In the genomic region with DNA sequence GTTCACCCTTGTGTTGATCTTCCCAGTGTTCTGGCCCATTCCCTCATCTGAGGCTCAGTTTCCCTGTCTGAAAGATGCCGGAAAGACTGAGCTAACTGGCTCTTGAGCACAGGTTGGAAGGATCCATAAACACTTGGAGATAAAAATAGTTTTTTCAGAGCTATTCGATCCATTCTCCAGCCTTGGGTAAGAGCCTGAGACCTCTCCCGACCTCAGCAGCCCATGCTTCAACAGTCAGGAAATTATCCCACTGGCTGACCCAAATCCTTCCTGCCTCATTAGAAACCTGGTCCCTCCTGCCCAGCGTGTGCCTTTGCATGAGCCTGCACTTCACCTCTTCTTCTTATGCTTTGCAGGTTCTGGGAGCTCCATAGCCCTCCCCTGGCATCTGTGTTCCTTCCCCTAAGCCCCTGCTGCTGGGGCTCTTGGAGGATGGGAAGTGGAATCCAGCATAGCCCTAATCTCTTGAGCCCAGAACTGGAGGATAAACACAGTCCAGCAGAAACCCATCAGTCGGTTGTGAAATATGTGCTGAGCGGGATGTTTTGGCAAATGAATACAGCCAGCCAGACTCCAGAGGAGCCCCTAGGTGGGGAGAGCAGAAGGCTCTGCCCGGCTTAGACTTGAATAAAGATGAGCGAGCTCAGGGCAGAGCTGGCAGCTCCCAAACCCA, we compare ENCODE assay signal across 9 mouse cellular contexts. TPM values are rescaled to one million over a fixed set of nuclear protein-coding genes. Genes with fewer than 3 reads are reported as not detected.
DNase-seq lines count a peak whose midpoint lies in the region; ATAC-seq and TF ChIP-seq lines count a peak whose summit lies in the region.
"Had no signal": no experiment of that assay in that cellular context is flagged by ENCODE, and none has a peak within 500 bp of the region (broad histone marks: within the 10 kb centered on the region; RNA-seq: fewer than 3 reads in every experiment).

No protein-coding gene starts in this region.

- H3K36me3 ChIP-seq in kidney, embryonic 16.5 days (ENCODE audit: insufficient read depth, low read length): no peaks in the 10 kb centered on the region
- no peaks in the 10 kb centered on the region for H3K36me3 ChIP-seq in hindbrain, embryonic 16.5 days (ENCODE audit: control insufficient read depth, insufficient read depth, low read length)

- 26% methylated on average over 8 of the region's 8 CpGs for WGBS in kidney, embryonic 16.5 days
- WGBS in hindbrain, embryonic 16.5 days: 45% methylated on average over 8 of the region's 8 CpGs

- TF ChIP-seq POLR2A in embryonic fibroblast, embryonic 13.5 days (IDR thresholded peaks at IDR 0.05; ENCODE audit: low read depth, low read length): no peak

- DNase-seq in kidney, adult 11 months: no peak
- DNase-seq in lung, postnatal 4 days: peak; percentile 44 to 74
- DNase-seq in adrenal gland, adult 8-10 months: no peak
- DNase-seq in cerebellum, postnatal 25 days: no peak
- DNase-seq: cerebellum, adult 9-11 months had no signal

- TF ChIP-seq CTCF in embryonic fibroblast, embryonic 13.5 days (IDR thresholded peaks at IDR 0.05; ENCODE audit: borderline replicate concordance, insufficient read depth, low read length): no peak

- H3K4me3 ChIP-seq in kidney, embryonic 16.5 days (ENCODE audit: low read length): no peak overlapping the region
- H3K4me3 ChIP-seq in embryonic fibroblast, embryonic 13.5 days (ENCODE audit: insufficient read depth, low read length): no peak overlapping the region
- H3K4me3 ChIP-seq in hindbrain, embryonic 16.5 days (ENCODE audit: low read length): no peak overlapping the region

- no peaks in the 10 kb centered on the region for H3K9me3 ChIP-seq in kidney, embryonic 16.5 days (ENCODE audit: low read length)
- H3K9me3 ChIP-seq in hindbrain, embryonic 16.5 days (ENCODE audit: control insufficient read depth, low read length): no peaks in the 10 kb centered on the region

- H3K4me1 ChIP-seq in kidney, embryonic 16.5 days (ENCODE audit: insufficient read depth, low read length): peaks cover 71% of the 10 kb centered on the region
- peaks cover 37% of the 10 kb centered on the region for H3K4me1 ChIP-seq in embryonic fibroblast, embryonic 13.5 days (ENCODE audit: control insufficient read depth, insufficient read depth, low read length)
- H3K4me1 ChIP-seq in hindbrain, embryonic 16.5 days (ENCODE audit: control insufficient read depth, insufficient read depth, low read depth, low read length): peaks cover 25% of the 10 kb centered on the region

- H3K27ac ChIP-seq in kidney, embryonic 16.5 days (ENCODE audit: low read length): peak overlapping the region; percentile 76
- peak overlapping the region; percentile 91 for H3K27ac ChIP-seq in embryonic fibroblast, embryonic 13.5 days (ENCODE audit: insufficient read depth, low read length)
- peak overlapping the region; percentile 17; the same call in 1 of the 2 replicates for H3K27ac ChIP-seq in hindbrain, embryonic 16.5 days (ENCODE audit: low read depth, low read length)

- H3K9ac ChIP-seq in kidney, embryonic 16.5 days (replicated peaks; ENCODE audit: low read length): peak overlapping the region; percentile 46; the same call in 1 of the 2 replicates
- no peak overlapping the region for H3K9ac ChIP-seq in hindbrain, embryonic 16.5 days (ENCODE audit: low read depth, low read length)

- ATAC-seq in kidney, embryonic 16.5 days (ENCODE audit: low FRiP score, low TSS enrichment): no peak
- ATAC-seq in hindbrain, embryonic 16.5 days: 0 out of 2 replicates have a peak, but pooled peaks have one; percentile 27
- ATAC-seq in megakaryocyte-erythroid progenitor cell, adult 5-6 weeks (replicated peaks; ENCODE audit: low FRiP score, low TSS enrichment, poor library complexity, severe bottlenecking): no peak

- H3K4me2 ChIP-seq in kidney, embryonic 16.5 days (replicated peaks; ENCODE audit: low read depth, low read length): no peak overlapping the region
- H3K4me2 ChIP-seq in hindbrain, embryonic 16.5 days (ENCODE audit: low read length): no peak overlapping the region

- no peaks in the 10 kb centered on the region for H3K27me3 ChIP-seq in kidney, embryonic 16.5 days (ENCODE audit: insufficient read depth, low read length)
- no peaks in the 10 kb centered on the region for H3K27me3 ChIP-seq in hindbrain, embryonic 16.5 days (replicated peaks; ENCODE audit: control insufficient read depth, insufficient read depth, low read length)

RNA-seq across cellular contexts. Expression of a gene that starts 9.3 kb away (rescaled TPM):
- polyA plus RNA-seq in kidney, embryonic 16.5 days (2015; fragmentation: Nextera tagmentation; extraction: Ambion mirVana): 32.7 and 36.6 TPM in 2 replicates
- polyA plus RNA-seq in embryonic fibroblast, embryonic 13.5 days (2011; ENCODE audit: insufficient read length, low read depth, missing spikeins): 158 and 210 TPM in 2 replicates
- 7.4 and 10.2 TPM in 2 replicates for polyA plus RNA-seq in hindbrain, embryonic 16.5 days (2015; fragmentation: Nextera tagmentation; extraction: Ambion mirVana)
- total RNA-seq in adrenal gland, adult 8-10 months (2022): 10 to 100 TPM; 20.4 to 28.6 (median 23.0) TPM
- not detected in 2 replicates for total RNA-seq in megakaryocyte-erythroid progenitor cell, adult 5-6 weeks (2014; fragmentation: Nextera tagmentation)
- not detected in 2 replicates for total RNA-seq in megakaryocyte-erythroid progenitor cell, adult 5-6 weeks (2017)

RNA-seq across cellular contexts. Expression of a gene that starts 50.8 kb away (rescaled TPM):
- 33.8 and 35.8 TPM in 2 replicates for polyA plus RNA-seq in kidney, embryonic 16.5 days (2015; fragmentation: Nextera tagmentation; extraction: Ambion mirVana)
- polyA plus RNA-seq in embryonic fibroblast, embryonic 13.5 days (2011; ENCODE audit: insufficient read length, low read depth, missing spikeins): 25.9 and 27.0 TPM in 2 replicates
- polyA plus RNA-seq in hindbrain, embryonic 16.5 days (2015; fragmentation: Nextera tagmentation; extraction: Ambion mirVana): 141 and 142 TPM in 2 replicates
- total RNA-seq in adrenal gland, adult 8-10 months (2022): 10 to 100 TPM; 19.9 to 32.9 (median 28.3) TPM
- 4.7 and 17.9 TPM in 2 replicates for total RNA-seq in megakaryocyte-erythroid progenitor cell, adult 5-6 weeks (2014; fragmentation: Nextera tagmentation)
- total RNA-seq in megakaryocyte-erythroid progenitor cell, adult 5-6 weeks (2017): 3.5 and 5.3 TPM in 2 replicates

RNA-seq across cellular contexts. Expression of a gene that starts 54.1 kb away (rescaled TPM):
- polyA plus RNA-seq in kidney, embryonic 16.5 days (2015; fragmentation: Nextera tagmentation; extraction: Ambion mirVana): 26.7 TPM in 2 replicates
- 56.3 and 86.6 TPM in 2 replicates for polyA plus RNA-seq in embryonic fibroblast, embryonic 13.5 days (2011; ENCODE audit: insufficient read length, low read depth, missing spikeins)
- 3.9 and 6.0 TPM in 2 replicates for polyA plus RNA-seq in hindbrain, embryonic 16.5 days (2015; fragmentation: Nextera tagmentation; extraction: Ambion mirVana)
- 10 to 100 TPM; 23.4 to 45.6 (median 31.8) TPM for total RNA-seq in adrenal gland, adult 8-10 months (2022)
- 126 and 134 TPM in 2 replicates for total RNA-seq in megakaryocyte-erythroid progenitor cell, adult 5-6 weeks (2014; fragmentation: Nextera tagmentation)
- 34.2 and 38.1 TPM in 2 replicates for total RNA-seq in megakaryocyte-erythroid progenitor cell, adult 5-6 weeks (2017)

Comparison
In these comparisons a context has a peak if more than half of its experiments do, and no peak if none do; other contexts are left out.
1. H3K27ac ChIP-seq: peak in every context shown above with its lines; median percentile 91 in embryonic fibroblast, embryonic 13.5 days; 76 in kidney, embryonic 16.5 days; 17 in hindbrain, embryonic 16.5 days.
2. DNase-seq: peak in lung, postnatal 4 days (2 of 2); none in kidney, adult 11 months (single experiment), adrenal gland, adult 8-10 months (single experiment) and cerebellum, postnatal 25 days (0 of 2).